Mouse (Mus musculus): ENCODE measurements around the gene Cep83. TPM values are rescaled to one million over a fixed set of nuclear protein-coding genes. Genes with fewer than 3 reads are reported as not detected.
"Not testable (repeated sequence)": the region's sequence is repeated elsewhere in the genome, so short reads cannot be mapped to it uniquely, and the experiment has no call there.

Gene Cep83
- polyA plus RNA-seq, 1 experiment from 2014 or later, result 22.5 TPM

GRCm38 (mm10) chr10:94692163-94692562, 3.7 kb downstream of the Cep83 start:
- no peak for DNase-seq (ENCODE audit: low spot score)
- Histone ChIP-seq H3K27me3 (replicated peaks; ENCODE audit: control insufficient read depth, insufficient read depth, low read length) (no peaks in the 10 kb centered on the region), H3K9ac (ENCODE audit: low read depth, low read length) (no peak overlapping the region), H3K27ac (replicated peaks; ENCODE audit: low read depth, low read length) (no peak overlapping the region), H3K4me1 (ENCODE audit: control insufficient read depth, insufficient read depth, low read length) (no peaks in the 10 kb centered on the region; the same call in none of the 2 replicates), H3K36me3 (ENCODE audit: control insufficient read depth, insufficient read depth, low read length) (no peaks in the 10 kb centered on the region), H3K9me3 (ENCODE audit: control insufficient read depth, low read length) (no peaks in the 10 kb centered on the region), H3K4me3 (ENCODE audit: low read depth, low read length) (no peak overlapping the region), H3K4me2 (ENCODE audit: low read depth, low read length) (no peak overlapping the region)
- ATAC-seq (ENCODE audit: low read depth), result no peak
- 98% methylated on average over 4 of the region's 4 CpGs for WGBS

- ATAC-seq (ENCODE audit: low read depth), result no peak
- no peak overlapping the region for H3K27ac ChIP-seq (replicated peaks; ENCODE audit: low read depth, low read length)
- 78% methylated on average over 4 of the region's 4 CpGs for WGBS
- no peaks in the 10 kb centered on the region for H3K27me3 ChIP-seq (replicated peaks; ENCODE audit: control insufficient read depth, insufficient read depth, low read length)
- H3K9ac ChIP-seq (ENCODE audit: low read depth, low read length), result no peak overlapping the region
- 0 out of 2 replicates have a peak, but pooled peaks cover 2% of the 10 kb centered on the region for H3K9me3 ChIP-seq (ENCODE audit: control insufficient read depth, low read length)
- H3K4me2 ChIP-seq (ENCODE audit: low read depth, low read length), result no peak overlapping the region
- H3K36me3 ChIP-seq (ENCODE audit: control insufficient read depth, insufficient read depth, low read length), result no peaks in the 10 kb centered on the region
- no peak for DNase-seq (ENCODE audit: low spot score)
- H3K4me1 ChIP-seq (ENCODE audit: control insufficient read depth, insufficient read depth, low read length), result peaks cover 8% of the 10 kb centered on the region
- no peak overlapping the region for H3K4me3 ChIP-seq (ENCODE audit: low read depth, low read length)
Observed at GRCm38 (mm10) chr10:94705643-94706258, 17.3 kb downstream of the Cep83 start.

DNA sequence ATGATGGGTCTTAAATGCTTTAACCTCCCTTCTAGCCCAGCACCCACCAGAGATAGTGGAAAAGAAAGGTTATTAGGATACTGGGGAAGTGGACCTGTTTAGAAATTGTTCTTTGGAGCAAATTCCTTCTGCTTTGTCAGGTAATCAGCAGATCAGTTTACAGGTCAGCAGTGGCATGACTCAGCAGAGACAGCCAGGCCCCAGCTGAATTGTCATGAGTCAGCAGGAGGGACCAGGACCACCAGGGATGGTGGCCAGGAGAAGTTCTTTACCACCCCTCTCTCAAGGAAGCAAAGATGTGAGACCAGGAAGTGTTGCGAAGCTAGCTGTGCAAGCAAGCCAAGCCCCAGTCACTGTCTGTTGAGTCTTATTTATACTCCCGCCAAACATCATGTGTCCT, 18.2 kb downstream of the Cep83 start:
- Histone ChIP-seq H3K9ac (ENCODE audit: low read depth, low read length) (no peak overlapping the region), H3K27ac (replicated peaks; ENCODE audit: low read depth, low read length) (no peak overlapping the region), H3K9me3 (ENCODE audit: control insufficient read depth, low read length) (0 out of 2 replicates have a peak, but pooled peaks cover 2% of the 10 kb centered on the region), H3K4me2 (ENCODE audit: low read depth, low read length) (no peak overlapping the region), H3K4me3 (ENCODE audit: low read depth, low read length) (no peak overlapping the region), H3K36me3 (ENCODE audit: control insufficient read depth, insufficient read depth, low read length) (no peaks in the 10 kb centered on the region), H3K27me3 (replicated peaks; ENCODE audit: control insufficient read depth, insufficient read depth, low read length) (no peaks in the 10 kb centered on the region), H3K4me1 (ENCODE audit: control insufficient read depth, insufficient read depth, low read length) (peaks cover 8% of the 10 kb centered on the region)
- WGBS, result 88% methylated on average over 2 of the region's 2 CpGs
- DNase-seq (ENCODE audit: low spot score), result no peak
- ATAC-seq (ENCODE audit: low read depth), result no peak

GRCm38 (mm10) chr10:94709622-94710319, 21.3 kb downstream of the Cep83 start:
- H3K9me3 ChIP-seq (ENCODE audit: control insufficient read depth, low read length), result 0 out of 2 replicates have a peak, but pooled peaks cover 2% of the 10 kb centered on the region
- H3K36me3 ChIP-seq (ENCODE audit: control insufficient read depth, insufficient read depth, low read length), result no peaks in the 10 kb centered on the region
- 82% methylated on average over 3 of the region's 3 CpGs for WGBS
- H3K4me1 ChIP-seq (ENCODE audit: control insufficient read depth, insufficient read depth, low read length), result peaks cover 8% of the 10 kb centered on the region
- ATAC-seq (ENCODE audit: low read depth), result 0 out of 2 replicates have a peak, but pooled peaks have one; percentile 65
- peak; percentile 89 for DNase-seq (ENCODE audit: low spot score)
- H3K9ac ChIP-seq (ENCODE audit: low read depth, low read length), result no peak overlapping the region
- H3K27ac ChIP-seq (replicated peaks; ENCODE audit: low read depth, low read length), result no peak overlapping the region
- H3K4me2 ChIP-seq (ENCODE audit: low read depth, low read length), result no peak overlapping the region
- H3K4me3 ChIP-seq (ENCODE audit: low read depth, low read length), result no peak overlapping the region
- H3K27me3 ChIP-seq (replicated peaks; ENCODE audit: control insufficient read depth, insufficient read depth, low read length), result no peaks in the 10 kb centered on the region

DNA sequence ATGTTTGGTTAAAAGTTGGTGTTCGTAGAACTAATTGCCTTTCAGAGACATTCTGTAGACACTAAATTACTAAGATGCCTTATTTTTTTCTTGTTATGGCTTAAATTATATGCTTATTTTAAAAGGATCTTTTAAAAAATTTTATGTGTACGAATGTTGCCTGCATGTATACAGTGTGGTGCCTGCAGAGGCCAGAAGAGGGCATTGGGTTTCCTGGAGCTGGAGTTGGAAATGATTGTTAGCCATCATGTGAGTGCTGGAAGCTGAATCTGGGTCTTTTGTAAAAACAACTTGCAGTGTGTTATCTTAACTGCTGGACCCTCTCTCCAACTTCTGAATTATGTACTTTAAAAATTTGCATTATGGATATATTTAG, 21.9 kb downstream of the Cep83 start:
- H3K4me3 ChIP-seq (ENCODE audit: low read depth, low read length), result no peak overlapping the region
- H3K4me2 ChIP-seq (ENCODE audit: low read depth, low read length), result no peak overlapping the region
- WGBS, result 76% methylated on average over 2 of the region's 2 CpGs
- peaks cover 8% of the 10 kb centered on the region for H3K4me1 ChIP-seq (ENCODE audit: control insufficient read depth, insufficient read depth, low read length)
- no peak overlapping the region for H3K27ac ChIP-seq (replicated peaks; ENCODE audit: low read depth, low read length)
- no peaks in the 10 kb centered on the region for H3K36me3 ChIP-seq (ENCODE audit: control insufficient read depth, insufficient read depth, low read length)
- no peak overlapping the region for H3K9ac ChIP-seq (ENCODE audit: low read depth, low read length)
- H3K9me3 ChIP-seq (ENCODE audit: control insufficient read depth, low read length), result 0 out of 2 replicates have a peak, but pooled peaks cover 2% of the 10 kb centered on the region
- no peaks in the 10 kb centered on the region for H3K27me3 ChIP-seq (replicated peaks; ENCODE audit: control insufficient read depth, insufficient read depth, low read length)
- ATAC-seq (ENCODE audit: low read depth) (no peak), DNase-seq (ENCODE audit: low spot score) (no peak)

DNA sequence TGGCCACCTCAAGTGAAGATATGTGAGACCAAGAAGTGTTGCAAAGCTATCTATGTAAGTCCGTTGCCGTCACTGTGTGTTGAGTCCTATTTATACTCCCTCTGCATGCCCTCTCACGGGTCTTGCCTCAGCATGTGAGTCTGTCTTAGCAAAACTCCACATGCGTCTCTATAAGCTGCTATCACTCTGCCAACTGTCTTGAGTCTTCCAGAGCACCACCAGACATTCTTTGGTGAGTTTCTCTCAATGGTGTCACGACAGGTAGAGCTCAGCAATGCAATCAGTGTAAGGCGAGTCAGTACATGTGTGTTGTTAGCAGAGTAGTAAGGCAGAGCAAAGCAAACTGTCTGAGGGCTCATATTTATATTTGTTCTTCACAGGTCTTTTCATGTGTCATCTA, 31.8 kb downstream of the Cep83 start:
- Histone ChIP-seq H3K4me1 (ENCODE audit: control insufficient read depth, insufficient read depth, low read length) (no peaks in the 10 kb centered on the region), H3K27me3 (replicated peaks; ENCODE audit: control insufficient read depth, insufficient read depth, low read length) (no peaks in the 10 kb centered on the region), H3K4me2 (ENCODE audit: low read depth, low read length) (no peak overlapping the region), H3K4me3 (ENCODE audit: low read depth, low read length) (no peak overlapping the region), H3K9me3 (ENCODE audit: control insufficient read depth, low read length) (no peaks in the 10 kb centered on the region), H3K36me3 (ENCODE audit: control insufficient read depth, insufficient read depth, low read length) (peaks cover 6% of the 10 kb centered on the region; the same call in 1 of the 2 replicates), H3K9ac (ENCODE audit: low read depth, low read length) (no peak overlapping the region), H3K27ac (replicated peaks; ENCODE audit: low read depth, low read length) (no peak overlapping the region)
- peak; percentile 71 for DNase-seq (ENCODE audit: low spot score)
- peak; percentile 62 for ATAC-seq (ENCODE audit: low read depth)
- 80% methylated on average over 6 of the region's 6 CpGs for whole genome bisulfite sequencing

- not testable (repeated sequence) for H3K27ac ChIP-seq (replicated peaks; ENCODE audit: low read depth, low read length)
Observed at GRCm38 (mm10) chr10:94728053-94728452, 39.6 kb downstream of the Cep83 start.

GRCm38 (mm10) chr10:94730445-94730844, 42.0 kb downstream of the Cep83 start:
- 98% methylated on average over 3 of the region's 3 CpGs for WGBS
- H3K9ac ChIP-seq (ENCODE audit: low read depth, low read length), result no peak overlapping the region
- no peak for ATAC-seq (ENCODE audit: low read depth)
- no peaks in the 10 kb centered on the region for H3K27me3 ChIP-seq (replicated peaks; ENCODE audit: control insufficient read depth, insufficient read depth, low read length)
- no peak overlapping the region for H3K4me2 ChIP-seq (ENCODE audit: low read depth, low read length)
- H3K4me3 ChIP-seq (ENCODE audit: low read depth, low read length), result no peak overlapping the region
- peaks cover 3% of the 10 kb centered on the region; the same call in 1 of the 2 replicates for H3K36me3 ChIP-seq (ENCODE audit: control insufficient read depth, insufficient read depth, low read length)
- H3K27ac ChIP-seq (replicated peaks; ENCODE audit: low read depth, low read length), result no peak overlapping the region
- no peaks in the 10 kb centered on the region for H3K4me1 ChIP-seq (ENCODE audit: control insufficient read depth, insufficient read depth, low read length)
- no peak for DNase-seq (ENCODE audit: low spot score)
- H3K9me3 ChIP-seq (ENCODE audit: control insufficient read depth, low read length), result no peaks in the 10 kb centered on the region

More at GRCm38 (mm10) chr10:94728053-94728452, 39.6 kb downstream of the Cep83 start:
- not testable (repeated sequence) for H3K36me3 ChIP-seq (ENCODE audit: control insufficient read depth, insufficient read depth, low read length); H3K4me1 ChIP-seq (ENCODE audit: control insufficient read depth, insufficient read depth, low read length); H3K9ac ChIP-seq (ENCODE audit: low read depth, low read length); H3K27me3 ChIP-seq (replicated peaks; ENCODE audit: control insufficient read depth, insufficient read depth, low read length); H3K9me3 ChIP-seq (ENCODE audit: control insufficient read depth, low read length); H3K4me3 ChIP-seq (ENCODE audit: low read depth, low read length); DNase-seq (ENCODE audit: low spot score); ATAC-seq (ENCODE audit: low read depth); H3K4me2 ChIP-seq (ENCODE audit: low read depth, low read length)
- 89% methylated on average over 2 of the region's 2 CpGs for WGBS
